Mouse (Mus musculus) spleen, adult 2 months (tissue): ENCODE measurements around the gene Eaf2.

Experiments
- CTCF ChIP-seq: fragments of 200-500 bp; IDR thresholded peaks from 2 replicates; pipeline ENCODE4 v1.5.1; 2011; ENCODE audit warnings: mild to moderate bottlenecking, inconsistent platforms; ENCODE audit not compliant: insufficient read depth, insufficient read length, insufficient replicate concordance; ENCODE audit errors: extremely low read depth
- POLR2A ChIP-seq: fragments of 200-500 bp; IDR thresholded peaks from 2 replicates; pipeline ENCODE4 v1.6.1; 2011; ENCODE audit warnings: low read depth, low read length, inconsistent platforms

DNA sequence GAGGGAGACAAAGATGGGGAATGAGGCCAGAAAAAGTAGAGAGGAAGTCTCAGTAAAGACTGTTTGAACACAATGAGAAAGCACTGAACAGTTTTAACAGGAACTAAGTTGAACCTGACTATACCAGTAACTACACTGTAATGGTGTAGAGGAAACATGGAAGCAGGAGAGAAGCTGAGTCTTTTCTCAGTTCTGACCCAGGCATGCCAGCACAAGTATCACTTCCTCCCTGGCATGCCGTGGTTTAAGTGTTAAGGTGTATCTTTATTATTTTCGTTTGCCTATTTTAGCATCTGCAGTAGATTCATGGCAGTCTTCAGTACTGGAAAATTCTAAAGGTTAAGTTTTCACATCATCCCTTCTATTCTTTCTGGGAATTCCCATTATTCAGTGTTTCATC lies 79.8 kb downstream of the Eaf2 start:
- TF ChIP-seq POLR2A: no peak
- no peak for TF ChIP-seq CTCF
